Mouse (Mus musculus) forebrain, embryonic 10.5 days (tissue): ENCODE results near the gene Cldn18. TPM values are rescaled to one million over a fixed set of nuclear protein-coding genes. Genes with fewer than 3 reads are reported as not detected.
A peak's percentile ranks its signal among the peaks of the same experiment; 100 is the strongest.

ENCODE experiments used
- DNase-seq: peaks from one replicate; pipeline ENCODE4 v3.0.0-alpha.2; 2017; ENCODE audit warnings: low spot score; ENCODE audit errors: extremely low spot score
- H3K27ac ChIP-seq: fragments of 300-500 bp; sonication (generic); 2 replicates; pipeline ENCODE4 v1.5.1; 2016; ENCODE audit warnings: mild to moderate bottlenecking
- H3K27me3 ChIP-seq: fragments of 300-500 bp; sonication (generic); 2 replicates; pipeline ENCODE4 v1.6.1; 2016; ENCODE audit warnings: mild to moderate bottlenecking; ENCODE audit not compliant: poor library complexity, severe bottlenecking
- H3K36me3 ChIP-seq: fragments of 300-500 bp; sonication (generic); replicated peaks from 2 replicates; pipeline ENCODE4 v1.6.1; 2016; ENCODE audit warnings: mild to moderate bottlenecking, moderate library complexity
- H3K4me1 ChIP-seq: fragments of 300-500 bp; sonication (generic); 2 replicates; pipeline ENCODE4 v1.6.1; 2016
- H3K4me3 ChIP-seq: fragments of 300-500 bp; sonication (generic); 2 replicates; pipeline ENCODE4 v1.5.1; 2016; ENCODE audit warnings: mild to moderate bottlenecking, moderate library complexity
- H3K9me3 ChIP-seq: fragments of 300-500 bp; sonication (generic); 2 replicates; pipeline ENCODE4 v1.6.1; 2016; ENCODE audit warnings: mild to moderate bottlenecking, moderate library complexity
- WGBS: fragments of 180-500 bp; shearing (Covaris S2); methylation state at CpG from one replicate; pipeline ENCODE4 v1.1.7; 2016; 5-methylcytosine and 5-hydroxymethylcytosine counted together
- polyA plus RNA-seq: library from polyadenylated mRNA; unstranded; fragments of >200 nt; fragmentation: Nextera tagmentation; extraction: Ambion mirVana; gene quantifications from 2 replicates; pipeline ENCODE4 v1.2.1, GENCODE M21; 2016

Gene Cldn18
- polyA plus RNA-seq, 1 experiment from 2014 or later: 0.16 TPM

GRCm38 (mm10) chr9:99671603-99672002 lies 45.5 kb downstream of the Cldn18 start:
- DNase-seq: no peak
- Histone ChIP-seq H3K4me1 (no peaks in the 10 kb centered on the region), H3K4me3 (no peak overlapping the region), H3K9me3 (peaks cover 12% of the 10 kb centered on the region; the same call in 1 of the 2 replicates), H3K27me3 (no peaks in the 10 kb centered on the region), H3K27ac (no peak overlapping the region), H3K36me3 (peaks cover 57% of the 10 kb centered on the region)
- 49% methylated on average over 2 of the region's 2 CpGs for WGBS

GRCm38 (mm10) chr9:99667596-99667995 lies 49.5 kb downstream of the Cldn18 start:
- WGBS: 83% methylated on average over 8 of the region's 8 CpGs
- no peaks in the 10 kb centered on the region for H3K4me1 ChIP-seq
- peaks cover 90% of the 10 kb centered on the region for H3K36me3 ChIP-seq
- no peak overlapping the region for H3K4me3 ChIP-seq
- DNase-seq: no peak
- H3K27ac ChIP-seq: no peak overlapping the region
- no peaks in the 10 kb centered on the region for H3K27me3 ChIP-seq
- peaks cover 12% of the 10 kb centered on the region; the same call in 1 of the 2 replicates for H3K9me3 ChIP-seq

GRCm38 (mm10) chr9:99662887-99663286 lies 54.2 kb downstream of the Cldn18 start:
- Histone ChIP-seq H3K9me3 (no peaks in the 10 kb centered on the region), H3K36me3 (peaks cover 96% of the 10 kb centered on the region), H3K4me1 (no peaks in the 10 kb centered on the region), H3K27me3 (no peaks in the 10 kb centered on the region), H3K4me3 (no peak overlapping the region), H3K27ac (no peak overlapping the region)
- WGBS: 90% methylated on average over 10 of the region's 10 CpGs
- DNase-seq: no peak

- Histone ChIP-seq H3K27me3 (no peaks in the 10 kb centered on the region), H3K4me1 (no peaks in the 10 kb centered on the region), H3K9me3 (no peaks in the 10 kb centered on the region), H3K27ac (no peak overlapping the region), H3K36me3 (peaks cover 96% of the 10 kb centered on the region), H3K4me3 (no peak overlapping the region)
- peak; percentile 75 for DNase-seq
- WGBS: 36% methylated on average over 7 of the region's 7 CpGs
These were observed 54.7 kb downstream of the Cldn18 start for GRCm38 (mm10) chr9:99662406-99662805.

GRCm38 (mm10) chr9:99661606-99662166 lies 55.4 kb downstream of the Cldn18 start:
- Histone ChIP-seq H3K27ac (no peak overlapping the region), H3K9me3 (no peaks in the 10 kb centered on the region), H3K4me3 (no peak overlapping the region), H3K36me3 (peaks cover 96% of the 10 kb centered on the region), H3K4me1 (no peaks in the 10 kb centered on the region), H3K27me3 (no peaks in the 10 kb centered on the region)
- no peak for DNase-seq
- 83% methylated on average over 16 of the region's 16 CpGs for WGBS

- WGBS: 82% methylated on average over 10 of the region's 10 CpGs
- H3K9me3 ChIP-seq: no peaks in the 10 kb centered on the region
- no peak overlapping the region for H3K4me3 ChIP-seq
- no peaks in the 10 kb centered on the region for H3K27me3 ChIP-seq
- no peak for DNase-seq
- H3K36me3 ChIP-seq: peaks cover 96% of the 10 kb centered on the region
- no peak overlapping the region for H3K27ac ChIP-seq
- no peaks in the 10 kb centered on the region for H3K4me1 ChIP-seq
These were observed 56.3 kb downstream of the Cldn18 start for GRCm38 (mm10) chr9:99660756-99661155.

GRCm38 (mm10) chr9:99646102-99646501 lies 71.0 kb downstream of the Cldn18 start:
- Histone ChIP-seq H3K4me1 (no peaks in the 10 kb centered on the region), H3K27me3 (no peaks in the 10 kb centered on the region), H3K27ac (no peak overlapping the region), H3K4me3 (no peak overlapping the region), H3K36me3 (peaks cover 96% of the 10 kb centered on the region), H3K9me3 (no peaks in the 10 kb centered on the region)
- 93% methylated on average over 6 of the region's 6 CpGs for WGBS
- DNase-seq: no peak

- H3K27ac ChIP-seq: no peak overlapping the region
- H3K4me3 ChIP-seq: no peak overlapping the region
- DNase-seq: no peak
- H3K27me3 ChIP-seq: no peaks in the 10 kb centered on the region
- 93% methylated on average over 6 of the region's 6 CpGs for WGBS
- peaks cover 94% of the 10 kb centered on the region for H3K36me3 ChIP-seq
- H3K4me1 ChIP-seq: no peaks in the 10 kb centered on the region
- H3K9me3 ChIP-seq: no peaks in the 10 kb centered on the region
These were observed 71.7 kb downstream of the Cldn18 start for GRCm38 (mm10) chr9:99645416-99645815.

GRCm38 (mm10) chr9:99639957-99640356 lies 77.1 kb downstream of the Cldn18 start:
- H3K36me3 ChIP-seq: peaks cover 93% of the 10 kb centered on the region
- no peaks in the 10 kb centered on the region for H3K4me1 ChIP-seq
- H3K9me3 ChIP-seq: no peaks in the 10 kb centered on the region
- no peak overlapping the region for H3K4me3 ChIP-seq
- no peak overlapping the region for H3K27ac ChIP-seq
- H3K27me3 ChIP-seq: no peaks in the 10 kb centered on the region
- no peak for DNase-seq
- 92% methylated on average over 5 of the region's 5 CpGs for WGBS

Other genes with a start within 250 kb of the Cldn18 start
- gene Armc8, start 148.4 kb downstream of the Cldn18 start, polyA plus RNA-seq: 29.9 and 30.4 TPM in 2 replicates
- 49.7 and 52.6 TPM in 2 replicates for gene Dbr1, start 141.5 kb downstream of the Cldn18 start, polyA plus RNA-seq
- not detected in 2 replicates for gene A4gnt, start 104.8 kb downstream of the Cldn18 start, polyA plus RNA-seq
- 28.2 and 30.7 TPM in 2 replicates for gene Dzip1l, start 87.8 kb downstream of the Cldn18 start, polyA plus RNA-seq
- 1.4 and 2.1 TPM in 2 replicates for gene Sox14, start 158.9 kb upstream of the Cldn18 start, polyA plus RNA-seq